Mouse (Mus musculus) bone marrow, adult 2 months (tissue): Measurements from ENCODE around the gene Gm49373.

Experiments used
- CTCF ChIP-seq: fragments of 200-500 bp; IDR thresholded peaks from 2 replicates; pipeline ENCODE4 v1.5.1; 2011; ENCODE audit warnings: low read length, control low read depth; ENCODE audit not compliant: control insufficient read depth, insufficient read depth
- POLR2A ChIP-seq: fragments of 200-500 bp; IDR thresholded peaks from 2 replicates; pipeline ENCODE4 v1.6.1; 2011; ENCODE audit warnings: low read depth, mild to moderate bottlenecking, control low read depth, low read length, borderline replicate concordance; ENCODE audit not compliant: control insufficient read depth

DNA sequence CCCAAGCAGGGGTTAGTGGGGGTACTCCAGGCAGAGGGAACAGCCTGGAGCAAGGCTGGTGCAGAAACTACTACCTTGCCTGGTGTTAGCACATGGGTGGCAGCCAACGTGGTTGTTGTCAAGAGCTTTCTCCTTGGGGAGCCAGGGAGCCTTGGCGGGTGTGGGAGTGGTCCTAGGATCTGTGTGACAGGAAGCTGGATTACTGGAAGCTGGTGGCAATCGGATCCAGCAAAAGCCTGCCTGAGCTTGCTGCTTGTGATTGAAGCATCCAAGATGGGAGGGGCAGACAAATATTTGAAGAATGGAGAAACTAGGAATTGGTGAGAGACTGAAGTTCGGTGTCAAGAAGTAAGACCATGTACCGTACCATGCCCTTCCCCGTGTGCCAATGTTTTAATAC, 50.6 kb downstream of the Gm49373 start:
- no peak for TF ChIP-seq CTCF
- no peak for TF ChIP-seq POLR2A
